Comparison of ENCODE assay signal across 28 mouse cellular contexts in genomic region chr7:45476453-45476852, GRCm38 (mm10). TPM values are rescaled to one million over a fixed set of nuclear protein-coding genes. Genes with fewer than 3 reads are reported as not detected.
"Had no signal": no experiment of that assay in that cellular context is flagged by ENCODE, and none has a peak within 500 bp of the region (broad histone marks: within the 10 kb centered on the region; RNA-seq: fewer than 3 reads in every experiment).

No protein-coding gene starts in this region.

- H3K27me3 ChIP-seq: heart, embryonic 13.5 days; heart, embryonic 15.5 days; hindbrain, embryonic 12.5 days; intestine, embryonic 15.5 days; limb, embryonic 12.5 days; liver, embryonic 12.5 days; liver, embryonic 15.5 days had no signal

- H3K4me2 ChIP-seq: heart, embryonic 11.5 days; heart, embryonic 13.5 days; heart, embryonic 15.5 days; hindbrain, embryonic 12.5 days; hindbrain, embryonic 14.5 days; intestine, embryonic 15.5 days; limb, embryonic 12.5 days had no signal

- H3K9ac ChIP-seq: heart, embryonic 15.5 days; hindbrain, embryonic 12.5 days; hindbrain, embryonic 14.5 days; intestine, embryonic 15.5 days; limb, embryonic 12.5 days; liver, embryonic 12.5 days had no signal

- H3K9me3 ChIP-seq: heart, embryonic 13.5 days; heart, embryonic 15.5 days; hindbrain, embryonic 10.5 days; hindbrain, embryonic 12.5 days; intestine, embryonic 15.5 days; limb, embryonic 10.5 days; limb, embryonic 12.5 days; liver, embryonic 12.5 days; liver, embryonic 15.5 days had no signal

- H3K4me1 ChIP-seq: heart, embryonic 15.5 days; hindbrain, embryonic 10.5 days; limb, embryonic 12.5 days had no signal

- H3K4me3 ChIP-seq: heart, embryonic 13.5 days; heart, embryonic 15.5 days; hindbrain, embryonic 10.5 days; hindbrain, embryonic 12.5 days; intestine, embryonic 15.5 days; layer of hippocampus, adult 2 months; left cerebral cortex, adult 2 months; limb, embryonic 10.5 days; limb, embryonic 12.5 days; liver, embryonic 15.5 days had no signal

- DNase-seq: gastrocnemius, postnatal 25 days had no signal

- H3K27ac ChIP-seq: heart, embryonic 13.5 days; heart, embryonic 15.5 days; hindbrain, embryonic 10.5 days; hindbrain, embryonic 12.5 days; hindbrain, embryonic 14.5 days; layer of hippocampus, adult 2 months; left cerebral cortex, adult 2 months; limb, embryonic 10.5 days; limb, embryonic 12.5 days had no signal

- H3K36me3 ChIP-seq: heart, embryonic 15.5 days; hindbrain, embryonic 12.5 days; intestine, embryonic 15.5 days; limb, embryonic 12.5 days had no signal

RNA-seq across cellular contexts. Expression of gene Tulp2, which starts 5.2 kb away (rescaled TPM):
- total RNA-seq: gastrocnemius, adult 8-10 months; gastrocnemius, postnatal 25 days; granulocyte monocyte progenitor cell, adult 5-6 weeks; heart, adult 18-20 months; heart, postnatal 25 days; layer of hippocampus, adult 2 months; layer of hippocampus, postnatal 25 days; left cerebral cortex, postnatal 14 days; left cerebral cortex, postnatal 36 days had no signal

RNA-seq across cellular contexts. Expression of gene Gm45808, which starts 10.2 kb away (rescaled TPM):
- total RNA-seq: granulocyte monocyte progenitor cell, adult 5-6 weeks had no signal
- polyA plus RNA-seq: frontal cortex, adult 2 months; heart, embryonic 11.5 days; heart, embryonic 13.5 days; heart, embryonic 15.5 days; hindbrain, embryonic 10.5 days; hindbrain, embryonic 12.5 days; hindbrain, embryonic 14.5 days; hindbrain, embryonic 16.5 days; inflammation-experienced regulatory T-cells, adult 6 months; intestine, embryonic 15.5 days; intestine, postnatal 0 days; kidney, embryonic 14.5 days; kidney, embryonic 16.5 days; limb, embryonic 10.5 days; limb, embryonic 12.5 days; limb, embryonic 14.5 days; liver, embryonic 12.5 days; liver, embryonic 15.5 days had no signal
